Mouse (Mus musculus) spleen, postnatal 10 days (tissue): ENCODE data around the gene Vegfa.
A peak's percentile ranks its signal among the peaks of the same experiment; 100 is the strongest.

Experiments used
- DNase-seq, 2 experiments: peaks; one replicate each; pipeline ENCODE4 v3.0.0; 2021 to 2022; ENCODE audit warnings: low spot score in 2 of 2

Gene Vegfa

DNA sequence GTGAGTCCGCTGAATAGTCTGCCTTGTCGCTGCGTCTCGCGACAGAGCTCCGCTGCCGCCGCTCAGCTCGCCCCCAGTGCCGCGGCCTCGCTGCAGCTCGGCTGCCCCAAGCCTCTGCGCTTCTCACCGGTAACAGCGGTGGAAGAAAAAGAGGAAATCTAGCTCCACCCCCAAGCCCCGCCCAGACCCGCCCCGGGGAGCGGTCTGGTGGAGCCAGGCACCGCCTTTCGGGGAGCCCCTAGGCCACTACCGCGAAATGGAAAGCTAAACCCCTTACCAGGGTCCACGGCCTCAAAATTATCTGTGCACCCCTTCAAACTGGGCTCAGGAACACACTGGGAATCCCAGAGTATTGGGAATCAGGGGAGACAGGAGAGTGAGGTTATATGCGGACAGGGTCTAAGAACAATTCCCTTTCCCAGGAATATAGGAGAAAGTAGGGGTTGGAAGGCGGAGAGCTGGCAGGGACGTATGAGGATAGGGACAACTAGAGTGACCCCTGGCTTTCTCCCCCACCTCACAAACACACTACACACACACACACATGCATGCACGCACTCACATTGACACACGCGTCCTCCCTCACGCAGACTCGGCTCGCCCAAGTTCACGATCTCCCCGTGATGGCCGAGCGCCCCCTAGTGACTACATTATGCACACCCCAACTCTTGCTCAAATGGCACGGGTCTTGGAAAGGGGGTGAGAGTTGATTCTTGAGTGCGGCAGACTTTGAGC, at the start of gene Vegfa:
Gene Vegfa, minus strand, starts transcription at position 113 of the 735 bp plus-strand sequence.
- DNase-seq: peak; percentile 73 to 92

DNA sequence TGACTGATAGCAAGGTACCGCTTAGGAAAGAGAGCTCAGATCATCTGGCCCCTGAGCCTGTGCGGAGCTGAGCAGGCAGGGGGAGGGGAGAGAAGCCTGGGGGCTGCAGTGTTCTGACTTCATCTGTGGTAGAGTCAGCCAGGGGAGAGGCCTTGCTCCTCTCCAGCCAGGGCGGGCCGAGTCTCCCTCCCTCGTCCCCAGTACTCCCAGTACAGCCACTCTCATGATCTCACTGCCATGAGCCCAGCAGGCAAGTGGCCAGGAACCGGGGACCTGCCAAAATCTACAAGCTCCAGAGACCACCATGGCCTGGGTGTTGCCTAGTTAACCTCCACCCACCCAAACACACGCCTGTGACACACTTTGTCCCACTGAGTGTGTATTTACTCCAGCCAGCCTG, 49.5 kb upstream of the Vegfa start:
- DNase-seq: no peak

DNA sequence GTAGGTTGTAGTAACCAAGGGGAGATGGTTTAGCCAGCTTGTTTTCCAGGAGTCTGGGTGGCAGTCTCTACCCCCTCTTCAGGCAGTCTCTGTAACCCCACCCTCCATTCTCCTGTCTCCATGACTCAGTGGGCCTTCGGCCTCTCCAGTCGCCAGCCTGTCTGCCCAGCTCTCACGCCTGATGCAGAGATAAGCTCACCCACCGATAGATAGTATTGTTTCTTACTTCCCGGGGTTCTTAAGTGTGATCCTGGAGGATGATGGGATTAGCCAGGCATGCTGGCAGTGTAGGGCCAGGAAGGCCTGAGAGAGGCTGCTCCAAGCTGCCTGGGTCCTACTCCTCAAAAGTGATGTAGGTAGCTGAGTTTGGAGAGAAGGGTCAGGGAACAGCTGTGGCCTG, 48.9 kb upstream of the Vegfa start:
- no peak for DNase-seq

DNA sequence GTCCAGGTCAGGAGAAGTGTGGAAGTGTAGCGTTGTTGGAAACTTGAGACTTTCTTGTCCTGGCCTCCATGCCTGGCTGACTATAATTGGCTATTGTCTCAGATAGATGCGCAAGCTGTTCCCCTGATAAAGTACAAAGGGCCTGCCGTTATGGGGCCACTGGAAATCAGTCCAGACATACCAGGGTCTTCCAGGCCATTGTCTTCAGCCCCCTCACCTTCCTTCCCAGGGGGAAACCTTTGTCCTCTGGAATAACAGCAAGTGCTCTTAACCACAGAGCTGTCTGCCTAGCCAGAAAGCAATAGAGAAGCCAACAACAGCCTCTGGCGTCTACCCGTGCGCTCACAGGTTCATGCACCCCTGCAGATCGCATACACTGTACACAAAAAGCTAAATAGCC, 48.2 kb upstream of the Vegfa start:
- DNase-seq: no peak

DNA sequence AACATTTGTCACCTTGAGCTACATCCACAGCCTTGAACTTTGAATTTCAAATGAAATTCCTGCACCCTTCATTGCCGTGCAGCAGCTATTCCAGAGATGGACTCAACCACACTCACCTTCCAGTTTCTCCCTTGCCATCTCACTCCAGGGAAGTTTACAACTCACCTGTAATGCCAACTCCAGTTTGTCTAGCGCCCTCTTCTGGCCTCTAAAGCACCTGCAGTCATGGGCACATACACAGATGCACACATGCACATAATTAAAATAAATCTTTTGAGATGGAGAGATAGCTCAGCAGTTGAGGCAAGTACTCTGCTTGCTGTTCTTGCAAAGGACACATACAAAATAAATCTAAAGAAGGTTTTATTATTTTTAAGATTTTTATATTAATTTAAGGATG, 46.9 kb upstream of the Vegfa start:
- DNase-seq: no peak

DNA sequence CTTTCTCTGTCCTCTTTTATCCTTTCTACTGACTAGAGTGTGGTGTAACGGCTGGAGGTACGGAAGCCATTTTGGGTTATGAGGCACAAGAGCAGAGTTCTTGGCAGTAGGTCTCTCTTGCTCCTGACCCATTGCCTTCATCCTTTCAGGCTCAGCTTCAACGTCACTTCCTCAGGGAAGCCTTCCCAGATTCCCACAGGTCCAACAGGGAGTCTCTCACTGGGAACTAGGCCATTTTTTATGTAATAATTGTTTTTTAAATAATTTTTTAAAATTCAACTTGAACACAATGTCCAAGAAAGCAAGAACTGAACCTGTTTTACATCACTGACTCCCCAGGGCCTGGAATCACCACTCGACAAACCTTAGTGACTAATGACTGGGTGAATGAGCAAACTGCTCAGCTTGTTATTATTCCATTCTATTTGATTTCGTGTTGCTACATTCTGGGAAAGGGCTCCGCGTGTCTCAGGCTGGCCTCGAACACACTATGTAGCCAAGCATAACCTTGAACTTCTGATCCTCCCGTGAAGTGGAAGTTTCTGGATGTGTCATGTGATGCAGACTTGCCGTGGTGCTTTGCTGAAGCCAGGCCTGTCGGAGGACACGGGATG, 45.9 kb upstream of the Vegfa start:
- no peak for DNase-seq

DNA sequence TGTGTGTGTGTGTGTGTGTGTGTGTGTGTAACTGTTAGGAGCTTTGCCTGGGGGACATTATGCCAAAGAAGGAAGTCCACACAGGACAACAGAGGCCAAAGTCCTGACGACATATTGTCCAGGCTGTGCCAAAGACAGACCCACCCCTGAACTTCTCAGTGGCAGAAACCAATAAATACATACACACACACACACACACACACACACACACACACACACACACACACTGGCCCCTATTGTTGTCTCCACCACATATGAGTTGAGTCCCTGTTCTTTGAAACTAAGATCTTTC, 44.0 kb upstream of the Vegfa start:
- DNase-seq: no peak

DNA sequence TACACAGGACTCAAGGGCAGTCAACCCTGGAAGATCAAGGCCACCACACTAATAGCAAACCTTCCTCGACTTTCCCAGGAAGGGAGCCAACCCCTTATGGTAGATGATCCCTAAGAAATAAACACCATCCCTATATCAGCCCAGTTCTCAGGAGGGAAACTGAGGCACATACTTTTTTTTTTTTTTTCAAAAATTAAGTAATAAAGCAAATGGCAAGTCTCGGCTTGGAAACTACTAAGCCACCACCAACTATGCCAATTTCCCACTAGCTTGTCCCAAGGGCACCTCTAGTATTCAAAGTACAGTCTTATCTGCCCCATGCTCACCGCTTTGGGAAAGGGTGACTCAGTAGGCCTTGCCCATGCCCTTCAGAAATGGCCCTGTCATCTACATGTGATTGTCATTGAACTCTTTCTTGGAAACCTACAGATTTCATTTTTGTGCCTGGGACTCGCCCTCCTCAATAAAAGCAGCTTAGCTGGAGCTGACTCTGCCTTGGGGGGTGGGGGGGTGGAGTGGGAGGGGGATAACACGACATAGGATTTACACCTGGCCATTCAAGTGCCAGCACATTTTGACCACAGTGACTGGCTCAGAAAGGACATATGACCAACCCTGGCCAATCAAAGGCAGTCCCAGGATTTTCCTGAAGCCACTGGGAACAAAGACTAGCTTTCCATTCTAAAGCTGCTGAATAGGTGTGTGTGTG, 43.5 kb upstream of the Vegfa start:
- DNase-seq: no peak

DNA sequence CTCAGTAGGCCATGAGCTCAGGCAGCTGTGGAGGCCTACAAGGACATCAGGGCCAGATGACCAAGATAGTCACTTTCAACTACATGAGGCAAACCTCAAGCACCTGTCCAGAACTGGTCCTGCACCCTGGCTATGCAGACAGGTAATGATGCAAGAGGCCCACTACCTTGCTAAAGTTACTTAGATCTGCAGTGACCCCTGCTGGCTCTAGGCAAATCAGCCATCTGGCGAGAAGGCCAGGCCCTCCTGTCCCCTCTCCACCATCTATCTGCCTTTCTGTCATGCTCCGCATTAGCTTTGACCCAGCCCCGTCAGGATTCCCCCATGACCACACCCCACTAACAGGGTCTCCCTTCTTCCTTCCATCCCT, 42.9 kb upstream of the Vegfa start:
- DNase-seq: peak; percentile 38 to 73

DNA sequence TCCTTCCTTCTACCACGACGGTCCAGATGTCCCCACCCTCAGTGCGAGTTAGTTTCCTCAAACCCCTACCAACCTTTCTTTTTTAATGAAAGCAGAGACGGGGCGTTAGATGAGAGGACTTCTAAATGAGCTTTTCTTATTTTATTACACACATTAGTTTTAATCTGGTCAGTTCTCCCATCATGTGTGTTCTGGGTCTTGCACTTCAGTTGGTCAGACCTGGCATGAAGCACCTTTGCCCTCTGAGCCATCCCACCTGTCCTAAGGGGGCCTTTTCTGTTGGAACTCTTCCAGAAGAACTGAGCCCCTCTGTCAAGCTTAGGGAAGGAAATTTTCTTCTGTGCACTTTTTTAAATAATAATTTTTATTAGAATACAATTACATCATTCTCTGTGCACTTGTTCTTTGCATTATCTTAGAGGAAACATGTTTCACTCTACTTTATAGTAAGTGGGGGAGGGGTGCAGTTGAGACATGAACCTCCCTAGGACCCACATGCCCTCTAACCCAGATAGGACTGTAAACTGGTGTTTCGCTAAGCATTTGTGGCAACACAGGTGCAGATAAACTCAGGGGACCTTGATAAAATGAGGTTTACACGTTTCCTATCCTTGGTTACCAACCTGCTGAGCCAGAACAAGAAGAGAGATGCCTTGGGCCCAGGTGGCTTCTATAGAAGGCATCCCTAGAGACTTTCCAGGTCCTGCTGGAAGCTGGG, 42.4 kb upstream of the Vegfa start:
- no peak for DNase-seq

DNA sequence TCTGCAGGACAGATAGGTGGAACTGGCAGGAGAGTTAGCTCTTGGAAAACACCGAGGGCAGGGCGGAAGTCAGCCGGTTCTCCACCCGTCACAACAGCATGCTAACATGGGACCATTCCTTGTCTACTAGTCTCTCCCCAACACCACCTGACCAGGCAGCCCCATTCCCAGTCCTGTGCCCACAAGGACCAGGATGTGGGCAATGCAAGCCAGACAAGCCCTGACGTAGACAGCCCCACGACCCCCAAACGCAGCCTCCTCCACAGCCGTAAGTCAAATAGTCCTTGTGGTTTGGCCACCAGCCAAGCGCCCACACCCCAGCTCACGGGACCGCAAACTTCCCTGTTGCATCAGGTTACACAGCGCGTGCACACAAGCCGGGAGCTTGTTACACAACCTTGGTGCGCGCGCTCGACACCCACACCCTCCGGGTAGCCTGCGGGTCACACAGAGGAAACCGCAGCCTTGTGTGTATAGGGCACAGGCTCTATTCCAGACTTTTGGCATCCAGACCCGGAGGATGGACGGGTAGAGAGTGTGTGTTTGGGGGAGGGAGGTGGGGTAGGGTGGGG, 41.6 kb upstream of the Vegfa start:
- DNase-seq: peak; percentile 61 to 84

DNA sequence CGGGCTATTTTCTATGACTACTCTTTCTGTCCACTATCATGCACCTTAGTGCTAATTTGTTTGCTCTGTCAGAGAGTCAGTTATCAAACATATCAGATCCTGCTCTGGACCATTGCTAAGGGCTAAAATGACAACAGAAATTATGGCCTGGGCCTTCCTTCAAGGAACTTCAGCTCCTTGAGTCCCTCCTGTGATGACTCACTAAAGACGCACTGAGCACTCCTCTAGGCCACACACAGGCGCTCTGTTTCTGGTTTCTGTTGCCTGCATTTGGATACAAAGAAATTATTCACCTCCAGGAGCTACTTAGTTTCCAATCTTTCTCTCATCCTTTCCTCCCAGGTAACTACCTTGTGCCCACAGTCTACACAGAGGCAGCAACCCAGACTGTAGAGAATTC, 39.4 kb upstream of the Vegfa start:
- DNase-seq: no peak

DNA sequence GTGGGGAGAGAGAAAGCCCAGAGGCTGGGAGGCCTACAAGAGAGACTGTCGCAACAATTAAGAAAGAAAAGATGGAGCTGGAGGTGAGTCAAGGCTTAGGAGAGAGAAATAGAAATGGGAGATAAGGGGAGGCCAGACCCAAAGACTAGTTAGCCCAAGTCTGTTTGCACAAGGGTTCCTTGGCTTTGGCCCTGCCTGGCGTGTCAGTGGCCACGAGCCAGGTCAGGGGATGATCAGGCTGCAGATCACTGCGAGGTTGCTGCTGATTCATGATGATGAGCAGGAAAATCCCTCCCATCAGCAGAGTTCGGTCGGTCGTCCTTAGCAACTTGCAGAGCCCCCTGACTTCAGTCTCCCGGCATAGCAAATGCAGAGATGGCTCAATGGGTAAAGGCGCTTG, 37.9 kb upstream of the Vegfa start:
- no peak for DNase-seq

DNA sequence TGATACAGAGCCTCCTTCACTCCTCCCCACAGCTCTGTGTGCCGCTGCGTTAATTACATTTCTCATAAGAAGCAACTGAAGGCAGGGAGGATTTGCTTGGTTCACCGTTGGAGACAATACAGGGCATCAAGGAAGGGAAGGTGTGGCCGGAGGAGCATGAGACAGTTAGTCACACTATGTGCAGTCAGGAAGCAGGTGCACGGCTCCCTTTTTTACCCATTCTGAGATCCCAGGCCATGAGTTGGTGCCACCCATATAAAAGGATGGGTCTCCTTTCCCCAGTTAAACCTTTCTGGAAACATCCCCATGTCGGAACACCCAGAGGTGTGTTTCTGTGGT, 31.8 kb upstream of the Vegfa start:
- no peak for DNase-seq

DNA sequence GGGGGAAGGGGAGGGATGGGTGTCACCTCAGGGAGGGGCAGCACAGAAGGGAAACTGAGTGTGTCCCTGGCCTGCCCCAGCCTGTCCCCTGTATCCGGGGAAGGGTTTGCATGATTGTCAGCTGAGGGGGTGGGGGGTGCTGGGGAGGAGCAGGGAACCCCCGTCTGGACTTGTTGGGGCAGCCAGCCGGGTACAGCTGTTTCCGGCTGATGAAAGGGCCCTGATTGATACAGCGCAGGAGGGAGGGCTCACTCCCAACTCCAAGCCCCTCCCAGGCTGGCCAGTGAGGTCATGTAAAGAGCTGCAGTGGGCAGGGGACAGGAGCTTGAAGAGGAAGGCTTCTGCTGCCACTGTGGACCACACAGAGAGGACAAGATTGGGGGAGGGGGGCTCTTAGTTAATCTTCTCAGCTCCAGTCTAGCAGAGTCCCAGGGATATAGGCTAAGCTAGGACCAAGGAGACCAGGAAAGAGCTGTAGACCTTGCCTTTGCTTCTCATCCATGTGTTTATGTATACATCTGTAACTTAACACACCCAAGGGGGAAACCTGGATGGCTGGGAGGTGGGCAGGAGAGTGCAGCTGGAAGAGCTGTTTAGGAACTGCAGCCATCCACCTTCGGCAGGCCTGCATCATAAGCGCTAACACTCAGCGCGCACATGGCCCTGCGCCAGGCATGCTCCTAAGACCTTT, 31.3 kb upstream of the Vegfa start:
- DNase-seq: peak in 1 of 2 experiments; percentile 22

DNA sequence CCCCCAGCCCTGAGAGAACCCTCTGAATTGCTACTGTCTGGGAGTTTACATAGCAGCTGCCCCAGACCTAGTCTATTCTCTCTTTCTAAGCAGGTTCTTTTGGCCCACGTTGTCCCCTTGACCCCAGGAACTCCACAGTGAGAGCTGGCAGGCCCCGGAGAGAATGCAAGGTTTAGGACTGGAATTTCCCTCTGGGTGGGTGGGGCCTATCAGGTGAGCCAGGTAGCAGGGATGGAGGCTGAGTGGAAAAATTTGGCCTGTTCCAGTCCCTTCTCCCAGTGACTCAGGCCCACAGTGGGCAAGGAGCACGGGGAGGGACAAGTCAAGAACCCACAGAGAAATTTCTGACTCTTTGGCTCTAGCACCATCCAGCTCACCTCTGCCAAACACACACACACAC, 28.1 kb upstream of the Vegfa start:
- DNase-seq: no peak

DNA sequence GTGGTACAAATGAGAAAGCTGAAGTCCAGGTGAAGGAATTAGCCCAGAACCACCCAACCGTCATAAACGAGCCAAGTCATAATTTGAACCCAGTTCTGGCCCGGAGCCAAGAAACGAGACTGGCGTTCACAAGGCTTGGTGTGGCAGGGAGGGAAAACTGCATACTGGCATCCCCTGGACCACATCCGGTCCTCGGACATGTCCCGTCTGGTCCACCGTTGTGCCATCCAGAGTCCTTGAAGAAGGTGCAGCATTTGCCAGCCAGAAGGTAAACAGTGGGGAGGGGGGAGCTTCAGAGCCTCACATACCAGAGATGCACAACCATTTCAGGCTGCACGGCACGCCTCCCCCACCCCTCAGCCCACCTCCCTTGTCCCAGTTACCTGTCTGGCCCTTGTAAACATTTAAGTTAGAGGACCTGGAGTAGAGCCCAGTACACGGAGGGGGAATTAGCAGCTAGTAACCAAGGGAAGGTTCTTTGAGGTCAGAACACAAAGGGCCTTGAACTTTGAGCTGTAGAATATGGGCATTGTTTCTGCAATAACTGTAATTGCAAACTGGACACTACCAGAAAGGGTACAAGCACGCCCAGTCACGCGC, 27.2 kb upstream of the Vegfa start:
- DNase-seq: no peak

DNA sequence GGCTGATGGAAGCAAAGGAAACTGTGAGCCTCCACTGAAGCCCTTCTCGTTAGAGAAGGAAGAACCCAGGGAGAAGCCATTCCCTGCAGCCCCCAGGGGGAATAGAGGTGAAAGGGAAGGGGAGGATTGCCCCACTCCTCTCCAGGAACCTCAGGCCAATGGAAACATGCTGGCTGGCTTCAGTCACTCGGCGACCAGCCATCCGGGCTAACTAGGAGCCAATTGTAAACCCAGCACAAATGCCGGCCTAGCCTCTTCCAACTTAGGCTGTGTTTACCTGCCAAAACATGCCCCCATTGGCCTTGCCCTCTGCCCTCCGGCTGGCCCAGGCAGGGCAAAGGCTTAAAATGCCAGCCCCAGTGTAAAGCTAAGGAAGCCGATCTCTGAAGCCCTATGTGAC, 24.1 kb upstream of the Vegfa start:
- DNase-seq: no peak

DNA sequence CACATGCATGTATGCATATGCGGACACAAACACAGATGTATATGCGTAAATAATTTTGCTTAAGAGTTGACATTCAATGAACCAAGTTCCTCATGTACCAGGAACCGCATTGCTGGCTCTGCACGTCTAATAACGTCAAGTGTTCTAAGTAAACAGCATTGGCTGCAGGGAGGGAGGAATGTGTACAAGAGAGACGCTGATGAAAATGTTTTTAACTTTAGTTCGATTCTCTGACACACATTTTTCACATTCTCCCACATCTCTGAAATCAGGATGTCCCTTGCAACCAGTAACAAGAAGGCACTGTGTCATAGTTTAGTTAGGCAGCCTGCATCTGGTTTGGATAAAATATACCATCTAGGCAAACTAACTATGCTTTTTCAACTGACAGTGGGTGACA, 23.6 kb upstream of the Vegfa start:
- DNase-seq: no peak

DNA sequence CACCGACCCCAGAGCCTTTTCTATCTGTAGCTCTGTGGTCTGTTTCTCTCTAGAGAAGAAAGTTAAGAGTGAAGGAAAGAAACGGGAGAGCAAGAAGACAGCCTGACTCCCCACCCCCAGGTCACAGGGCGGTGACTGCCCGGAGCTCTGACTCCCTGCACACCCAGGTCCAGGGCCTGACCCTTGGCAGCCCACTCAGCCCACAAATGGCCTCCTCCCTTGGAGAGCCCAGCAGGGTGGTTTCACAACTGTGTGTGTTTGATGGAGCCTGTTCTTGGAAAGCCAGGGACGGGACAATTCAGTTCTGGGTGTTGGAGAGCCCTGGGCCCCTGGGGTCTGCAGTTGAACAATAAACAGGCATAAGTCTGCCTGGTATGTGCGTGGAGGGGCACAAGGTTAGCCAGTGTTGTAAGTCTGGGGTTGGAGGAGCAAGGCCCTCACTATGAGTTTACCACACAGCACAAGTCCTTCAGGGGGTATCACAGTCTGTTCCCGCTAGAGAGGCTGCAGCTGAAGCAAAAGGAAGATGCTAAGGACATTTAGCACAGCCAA, 21.2 kb upstream of the Vegfa start:
- no peak for DNase-seq

DNA sequence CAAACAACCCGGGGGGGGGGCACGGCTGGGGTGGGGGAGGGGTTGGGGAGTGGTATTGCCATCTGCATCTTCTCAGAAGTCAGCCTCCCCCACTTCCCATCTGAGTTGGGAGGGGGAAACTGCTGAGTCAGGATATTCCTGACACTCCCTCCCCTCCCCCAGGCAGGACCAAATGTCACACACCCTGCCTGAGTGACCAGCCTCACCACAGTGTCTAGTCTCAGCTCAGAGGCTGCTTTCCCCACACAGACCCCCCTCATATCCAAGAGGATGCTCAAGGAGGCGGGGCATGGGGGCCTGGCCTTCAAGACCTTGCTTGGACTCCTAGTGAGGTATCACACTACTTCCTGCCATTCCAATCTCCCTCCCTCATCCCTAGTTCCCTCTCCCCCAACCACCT, 20.0 kb upstream of the Vegfa start:
- no peak for DNase-seq
